Mouse (Mus musculus): ENCODE results near the gene Pnkd. TPM values are rescaled to one million over a fixed set of nuclear protein-coding genes. Genes with fewer than 3 reads are reported as not detected.
"Not testable (repeated sequence)": the region's sequence is repeated elsewhere in the genome, so short reads cannot be mapped to it uniquely, and the experiment has no call there.

Pnkd gene
- polyA plus RNA-seq, 1 experiment = 40.9 TPM

DNA sequence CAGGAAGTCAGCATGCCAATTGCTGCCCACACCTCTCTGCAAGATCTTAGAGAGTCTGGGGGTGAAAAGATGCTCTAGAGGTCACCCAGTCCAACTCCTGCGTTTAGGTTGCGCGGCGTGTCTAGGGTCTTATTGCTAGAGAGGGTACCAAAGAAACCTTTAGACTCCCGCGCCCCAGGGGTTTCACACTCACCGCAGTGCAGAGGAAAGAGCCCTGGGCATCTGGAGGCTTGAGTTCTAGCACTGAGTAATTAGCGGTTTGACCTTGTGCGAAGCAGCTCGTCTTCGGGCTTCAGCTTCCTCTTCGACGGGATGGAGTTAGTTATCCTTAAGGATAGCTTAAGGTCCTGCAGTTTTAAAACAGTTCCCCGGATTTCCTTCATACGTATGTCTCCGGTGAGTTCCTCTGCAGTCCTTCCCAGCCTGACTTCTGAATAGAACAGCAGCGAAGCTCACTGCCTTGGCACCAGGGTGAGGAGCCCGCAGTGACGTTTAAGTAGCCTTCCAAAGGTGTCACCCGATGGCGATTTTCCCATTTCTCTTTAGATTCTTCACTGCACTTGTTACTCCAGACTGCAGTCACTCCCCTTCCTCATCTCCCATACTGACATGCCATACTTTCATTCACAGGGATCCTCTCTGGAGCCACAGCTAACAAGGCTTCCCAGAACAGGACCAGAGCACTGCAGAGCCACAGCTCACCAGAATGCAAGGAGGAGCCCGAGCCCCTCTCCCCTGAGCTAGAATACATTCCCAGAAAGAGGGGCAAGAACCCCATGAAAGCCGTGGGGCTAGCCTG, 681 bp downstream of the Pnkd start:
- TF ChIP-seq POLR2A (IDR thresholded peaks at IDR 0.05; ENCODE audit: insufficient read depth, low read length) = no peak
- TF ChIP-seq EP300 (IDR thresholded peaks at IDR 0.05; ENCODE audit: insufficient read depth, low read depth, low read length) = no peak
- no peak for TF ChIP-seq CTCF (IDR thresholded peaks at IDR 0.05; ENCODE audit: low read depth, low read length)
- Histone ChIP-seq H3K9ac (ENCODE audit: low read depth, poor library complexity, severe bottlenecking) (peak overlapping the region; percentile 71), H3K36me3 (ENCODE audit: control insufficient read depth, insufficient read depth, low read length, poor library complexity, severe bottlenecking) (peaks cover 9% of the 10 kb centered on the region), H3K4me3 (ENCODE audit: low read depth, low read length) (peak overlapping the region; percentile 80), H3K9me3 (replicated peaks; ENCODE audit: control insufficient read depth, insufficient read depth, low read length, poor library complexity, severe bottlenecking) (no peaks in the 10 kb centered on the region), H3K4me1 (ENCODE audit: control insufficient read depth, insufficient read depth, low read length) (no peaks in the 10 kb centered on the region), H3K27ac (ENCODE audit: insufficient read depth, low read length) (no peak overlapping the region), H3K27me3 (ENCODE audit: control insufficient read depth, insufficient read depth, low read length, poor library complexity, severe bottlenecking) (no peaks in the 10 kb centered on the region)

DNA sequence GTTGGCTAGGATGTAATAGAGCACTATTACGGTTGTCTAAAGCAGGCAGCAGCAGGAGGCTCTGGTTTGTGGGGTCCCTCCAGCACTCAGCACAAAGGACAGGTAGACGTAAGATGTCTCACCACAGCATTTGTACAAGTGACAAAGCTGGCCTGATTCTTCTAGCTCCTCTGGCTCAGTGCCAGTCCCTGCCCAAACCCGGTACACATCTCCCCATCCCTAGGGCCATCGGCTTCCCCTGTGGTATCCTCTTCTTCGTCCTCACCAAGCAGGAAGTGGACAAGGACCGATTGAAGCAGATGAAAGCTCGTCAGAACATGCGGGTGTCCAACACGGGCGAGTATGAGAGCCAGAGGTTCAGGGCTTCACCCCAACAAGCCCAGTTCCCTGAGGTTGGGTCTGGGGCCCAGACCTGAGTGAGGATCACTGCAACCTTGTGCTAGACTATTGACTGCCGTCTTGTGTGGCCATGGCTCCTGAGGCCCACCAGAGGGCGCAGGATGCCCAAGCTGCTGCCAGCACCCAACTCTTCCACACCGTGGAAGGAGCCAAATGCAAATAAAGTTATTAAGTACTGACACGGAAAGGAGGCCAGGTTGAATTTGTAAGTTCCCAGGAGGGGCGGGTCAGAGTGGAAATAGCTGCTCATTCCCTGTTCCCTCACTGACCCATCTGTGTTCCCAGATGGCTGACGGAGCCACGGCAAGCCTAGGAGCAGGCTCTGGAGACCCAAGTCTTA, 2.3 kb downstream of the Pnkd start:
- not testable (repeated sequence) for H3K4me3 ChIP-seq (ENCODE audit: low read depth, low read length); H3K4me1 ChIP-seq (ENCODE audit: control insufficient read depth, insufficient read depth, low read length); H3K9me3 ChIP-seq (replicated peaks; ENCODE audit: control insufficient read depth, insufficient read depth, low read length, poor library complexity, severe bottlenecking); H3K9ac ChIP-seq (ENCODE audit: low read depth, poor library complexity, severe bottlenecking); H3K27ac ChIP-seq (ENCODE audit: insufficient read depth, low read length); H3K27me3 ChIP-seq (ENCODE audit: control insufficient read depth, insufficient read depth, low read length, poor library complexity, severe bottlenecking)
- peaks cover 14% of the 10 kb centered on the region for H3K36me3 ChIP-seq (ENCODE audit: control insufficient read depth, insufficient read depth, low read length, poor library complexity, severe bottlenecking)
- TF ChIP-seq CTCF (IDR thresholded peaks at IDR 0.05; ENCODE audit: low read depth, low read length) = peak; percentile 1

DNA sequence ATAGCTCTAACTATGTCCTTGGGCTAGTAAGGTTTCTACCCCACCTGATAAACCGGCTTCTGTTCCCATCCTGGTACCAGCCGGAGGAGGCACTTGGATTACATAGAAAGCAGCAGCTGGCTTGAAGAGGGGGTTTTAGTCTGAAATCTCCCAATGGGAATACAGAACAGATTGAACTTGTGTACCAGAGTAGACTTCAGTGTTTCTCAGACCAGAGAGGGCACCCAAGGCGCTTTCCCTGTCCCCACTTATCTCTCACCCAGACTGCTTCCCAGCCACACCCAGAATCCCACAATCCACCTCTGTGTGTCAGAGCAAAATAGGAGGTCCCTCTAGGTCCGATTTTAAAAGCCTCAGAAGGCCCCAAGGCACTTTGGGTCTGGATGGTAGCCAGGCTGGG, 3.6 kb downstream of the Pnkd start:
- H3K9ac ChIP-seq (ENCODE audit: low read depth, poor library complexity, severe bottlenecking) = no peak overlapping the region
- H3K36me3 ChIP-seq (ENCODE audit: control insufficient read depth, insufficient read depth, low read length, poor library complexity, severe bottlenecking) = peaks cover 14% of the 10 kb centered on the region
- H3K27me3 ChIP-seq (ENCODE audit: control insufficient read depth, insufficient read depth, low read length, poor library complexity, severe bottlenecking) = no peaks in the 10 kb centered on the region
- H3K4me3 ChIP-seq (ENCODE audit: low read depth, low read length) = no peak overlapping the region
- H3K4me1 ChIP-seq (ENCODE audit: control insufficient read depth, insufficient read depth, low read length) = no peaks in the 10 kb centered on the region
- no peak overlapping the region for H3K27ac ChIP-seq (ENCODE audit: insufficient read depth, low read length)
- TF ChIP-seq POLR2A (IDR thresholded peaks at IDR 0.05; ENCODE audit: insufficient read depth, low read length) (no peak), EP300 (IDR thresholded peaks at IDR 0.05; ENCODE audit: insufficient read depth, low read depth, low read length) (no peak), CTCF (IDR thresholded peaks at IDR 0.05; ENCODE audit: low read depth, low read length) (no peak)
- H3K9me3 ChIP-seq (replicated peaks; ENCODE audit: control insufficient read depth, insufficient read depth, low read length, poor library complexity, severe bottlenecking) = no peaks in the 10 kb centered on the region

DNA sequence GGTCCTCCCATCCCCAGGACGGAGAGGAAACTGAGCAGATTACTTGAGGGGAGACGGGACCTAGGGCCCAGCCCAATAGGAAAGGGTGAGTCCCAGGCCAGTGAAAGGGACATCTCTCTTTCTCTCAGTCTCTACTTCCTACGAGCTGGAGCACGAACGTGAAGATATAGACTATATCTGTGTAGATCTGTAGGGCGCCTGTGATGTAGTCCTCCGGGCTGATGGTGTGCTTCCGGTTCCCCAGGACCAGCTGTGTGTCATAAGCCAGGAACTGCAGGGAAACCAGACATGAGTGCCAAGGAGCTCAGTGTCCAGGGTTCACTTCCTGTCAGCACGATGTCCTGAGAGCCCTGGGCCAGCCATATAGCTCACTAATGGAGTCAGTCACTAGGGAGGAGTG, 4.5 kb downstream of the Pnkd start:
- no peak overlapping the region for H3K9ac ChIP-seq (ENCODE audit: low read depth, poor library complexity, severe bottlenecking)
- H3K9me3 ChIP-seq (replicated peaks; ENCODE audit: control insufficient read depth, insufficient read depth, low read length, poor library complexity, severe bottlenecking) = no peaks in the 10 kb centered on the region
- no peaks in the 10 kb centered on the region for H3K4me1 ChIP-seq (ENCODE audit: control insufficient read depth, insufficient read depth, low read length)
- TF ChIP-seq CTCF (IDR thresholded peaks at IDR 0.05; ENCODE audit: low read depth, low read length) (no peak), POLR2A (IDR thresholded peaks at IDR 0.05; ENCODE audit: insufficient read depth, low read length) (no peak), EP300 (IDR thresholded peaks at IDR 0.05; ENCODE audit: insufficient read depth, low read depth, low read length) (no peak)
- no peaks in the 10 kb centered on the region for H3K27me3 ChIP-seq (ENCODE audit: control insufficient read depth, insufficient read depth, low read length, poor library complexity, severe bottlenecking)
- no peak overlapping the region for H3K27ac ChIP-seq (ENCODE audit: insufficient read depth, low read length)
- H3K4me3 ChIP-seq (ENCODE audit: low read depth, low read length) = no peak overlapping the region
- H3K36me3 ChIP-seq (ENCODE audit: control insufficient read depth, insufficient read depth, low read length, poor library complexity, severe bottlenecking) = peaks cover 17% of the 10 kb centered on the region

DNA sequence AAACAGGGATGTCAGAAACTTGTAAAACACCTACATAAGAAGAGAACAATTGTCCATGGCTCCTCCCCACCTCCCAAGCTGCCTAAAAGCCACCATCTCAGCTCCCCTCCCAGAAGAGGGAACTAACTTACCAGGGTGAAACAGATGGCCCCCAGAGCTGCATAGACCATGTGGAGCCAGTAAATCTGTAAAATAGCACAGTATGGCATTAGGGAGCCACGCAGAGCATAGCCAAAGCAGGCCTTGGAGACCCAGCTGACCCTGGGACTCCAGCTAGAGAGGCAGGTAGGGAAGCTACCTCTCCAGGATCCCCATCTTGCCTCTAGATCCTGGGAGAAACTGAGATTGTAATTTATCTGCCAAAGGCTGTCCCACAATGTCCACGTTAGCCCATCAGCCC, 5.0 kb downstream of the Pnkd start:
- Histone ChIP-seq H3K27me3 (ENCODE audit: control insufficient read depth, insufficient read depth, low read length, poor library complexity, severe bottlenecking) (no peaks in the 10 kb centered on the region), H3K9me3 (replicated peaks; ENCODE audit: control insufficient read depth, insufficient read depth, low read length, poor library complexity, severe bottlenecking) (no peaks in the 10 kb centered on the region), H3K9ac (ENCODE audit: low read depth, poor library complexity, severe bottlenecking) (no peak overlapping the region), H3K27ac (ENCODE audit: insufficient read depth, low read length) (no peak overlapping the region), H3K4me1 (ENCODE audit: control insufficient read depth, insufficient read depth, low read length) (no peaks in the 10 kb centered on the region), H3K36me3 (ENCODE audit: control insufficient read depth, insufficient read depth, low read length, poor library complexity, severe bottlenecking) (peaks cover 17% of the 10 kb centered on the region), H3K4me3 (ENCODE audit: low read depth, low read length) (no peak overlapping the region)
- TF ChIP-seq CTCF (IDR thresholded peaks at IDR 0.05; ENCODE audit: low read depth, low read length) (no peak), EP300 (IDR thresholded peaks at IDR 0.05; ENCODE audit: insufficient read depth, low read depth, low read length) (no peak), POLR2A (IDR thresholded peaks at IDR 0.05; ENCODE audit: insufficient read depth, low read length) (no peak)

DNA sequence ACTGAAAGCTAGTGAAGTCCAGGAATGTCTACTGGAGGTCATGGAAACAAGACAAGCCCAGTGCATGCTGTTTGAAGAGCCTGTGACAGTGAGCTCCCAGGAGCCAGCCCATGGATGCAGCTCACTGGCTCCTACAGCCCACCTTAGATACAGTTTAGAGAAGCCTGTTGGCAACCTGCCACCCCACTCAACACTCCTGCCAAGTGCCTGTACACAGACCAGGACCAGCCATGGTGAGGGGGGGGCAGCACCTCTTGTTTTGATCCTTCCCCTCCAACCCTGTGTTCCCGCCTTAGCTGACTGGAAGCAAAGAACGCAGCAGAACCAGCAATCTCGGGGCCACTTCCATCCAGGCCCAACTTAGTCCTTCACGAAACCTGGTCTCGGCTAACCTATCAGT, 5.4 kb downstream of the Pnkd start:
- Histone ChIP-seq H3K36me3 (ENCODE audit: control insufficient read depth, insufficient read depth, low read length, poor library complexity, severe bottlenecking) (peaks cover 17% of the 10 kb centered on the region), H3K9me3 (replicated peaks; ENCODE audit: control insufficient read depth, insufficient read depth, low read length, poor library complexity, severe bottlenecking) (no peaks in the 10 kb centered on the region), H3K4me1 (ENCODE audit: control insufficient read depth, insufficient read depth, low read length) (no peaks in the 10 kb centered on the region), H3K4me3 (ENCODE audit: low read depth, low read length) (no peak overlapping the region), H3K27me3 (ENCODE audit: control insufficient read depth, insufficient read depth, low read length, poor library complexity, severe bottlenecking) (no peaks in the 10 kb centered on the region), H3K9ac (ENCODE audit: low read depth, poor library complexity, severe bottlenecking) (no peak overlapping the region), H3K27ac (ENCODE audit: insufficient read depth, low read length) (no peak overlapping the region)
- TF ChIP-seq EP300 (IDR thresholded peaks at IDR 0.05; ENCODE audit: insufficient read depth, low read depth, low read length) (no peak), POLR2A (IDR thresholded peaks at IDR 0.05; ENCODE audit: insufficient read depth, low read length) (no peak), CTCF (IDR thresholded peaks at IDR 0.05; ENCODE audit: low read depth, low read length) (no peak)

Data from ES-Bruce4 (cell line).